Mouse (Mus musculus) hindbrain, embryonic 10.5 days (tissue): ENCODE measurements around the gene Hc. TPM values are rescaled to one million over a fixed set of nuclear protein-coding genes. Genes with fewer than 3 reads are reported as not detected.

Experiments
- DNase-seq: peaks from one replicate; pipeline ENCODE4 v3.0.0-alpha.2; 2017; ENCODE audit warnings: low spot score
- H3K27ac ChIP-seq: fragments of 300-500 bp; sonication (generic); 2 replicates; pipeline ENCODE4 v1.5.1; 2016; ENCODE audit warnings: mild to moderate bottlenecking, moderate library complexity
- H3K27me3 ChIP-seq: fragments of 300-500 bp; sonication (generic); 2 replicates; pipeline ENCODE4 v1.6.1; 2016; ENCODE audit warnings: mild to moderate bottlenecking; ENCODE audit not compliant: poor library complexity, insufficient read depth, severe bottlenecking
- H3K36me3 ChIP-seq: fragments of 300-500 bp; sonication (generic); 2 replicates; pipeline ENCODE4 v1.6.1; 2016; ENCODE audit warnings: mild to moderate bottlenecking, moderate library complexity
- H3K4me1 ChIP-seq: fragments of 300-500 bp; sonication (generic); replicated peaks from 2 replicates; pipeline ENCODE4 v1.6.1; 2016; ENCODE audit warnings: mild to moderate bottlenecking
- H3K4me3 ChIP-seq: fragments of 300-500 bp; sonication (generic); 2 replicates; pipeline ENCODE4 v1.5.1; 2016; ENCODE audit warnings: mild to moderate bottlenecking, moderate library complexity
- H3K9me3 ChIP-seq: fragments of 300-500 bp; sonication (generic); 2 replicates; pipeline ENCODE4 v1.6.1; 2016; ENCODE audit warnings: mild to moderate bottlenecking, moderate library complexity
- WGBS: fragments of 180-500 bp; shearing (Covaris S2); methylation state at CpG from one replicate; pipeline ENCODE4 v1.1.7; 2016; 5-methylcytosine and 5-hydroxymethylcytosine counted together
- polyA plus RNA-seq: library from polyadenylated mRNA; unstranded; fragments of >200 nt; fragmentation: Nextera tagmentation; extraction: Ambion mirVana; gene quantifications from 2 replicates; pipeline ENCODE4 v1.2.1, GENCODE M21; 2016

The Hc gene
- polyA plus RNA-seq, 1 experiment from 2014 or later = 0.44 TPM

GRCm38 (mm10) chr2:34984885-34985284 lies 76.4 kb downstream of the Hc start:
- Histone ChIP-seq H3K9me3 (no peaks in the 10 kb centered on the region), H3K36me3 (no peaks in the 10 kb centered on the region), H3K4me3 (no peak overlapping the region), H3K27me3 (no peaks in the 10 kb centered on the region), H3K4me1 (peaks cover 19% of the 10 kb centered on the region), H3K27ac (no peak overlapping the region)
- no peak for DNase-seq
- WGBS = 86% methylated on average over 8 of the region's 8 CpGs

GRCm38 (mm10) chr2:34982906-34983698 lies 78.1 kb downstream of the Hc start:
- H3K27me3 ChIP-seq = no peaks in the 10 kb centered on the region
- peaks cover 19% of the 10 kb centered on the region for H3K4me1 ChIP-seq
- H3K27ac ChIP-seq = peak overlapping the region; percentile 78
- H3K36me3 ChIP-seq = no peaks in the 10 kb centered on the region
- peak; percentile 51 for DNase-seq
- 58% methylated on average over 11 of the region's 11 CpGs for WGBS
- no peak overlapping the region for H3K4me3 ChIP-seq
- no peaks in the 10 kb centered on the region for H3K9me3 ChIP-seq

GRCm38 (mm10) chr2:34982096-34982724 lies 79.0 kb downstream of the Hc start:
- peaks cover 19% of the 10 kb centered on the region for H3K4me1 ChIP-seq
- peak overlapping the region; percentile 78 for H3K27ac ChIP-seq
- DNase-seq = peak; percentile 8
- no peaks in the 10 kb centered on the region for H3K27me3 ChIP-seq
- no peaks in the 10 kb centered on the region for H3K9me3 ChIP-seq
- WGBS = 65% methylated on average over 14 of the region's 14 CpGs
- no peak overlapping the region for H3K4me3 ChIP-seq
- H3K36me3 ChIP-seq = no peaks in the 10 kb centered on the region

DNA sequence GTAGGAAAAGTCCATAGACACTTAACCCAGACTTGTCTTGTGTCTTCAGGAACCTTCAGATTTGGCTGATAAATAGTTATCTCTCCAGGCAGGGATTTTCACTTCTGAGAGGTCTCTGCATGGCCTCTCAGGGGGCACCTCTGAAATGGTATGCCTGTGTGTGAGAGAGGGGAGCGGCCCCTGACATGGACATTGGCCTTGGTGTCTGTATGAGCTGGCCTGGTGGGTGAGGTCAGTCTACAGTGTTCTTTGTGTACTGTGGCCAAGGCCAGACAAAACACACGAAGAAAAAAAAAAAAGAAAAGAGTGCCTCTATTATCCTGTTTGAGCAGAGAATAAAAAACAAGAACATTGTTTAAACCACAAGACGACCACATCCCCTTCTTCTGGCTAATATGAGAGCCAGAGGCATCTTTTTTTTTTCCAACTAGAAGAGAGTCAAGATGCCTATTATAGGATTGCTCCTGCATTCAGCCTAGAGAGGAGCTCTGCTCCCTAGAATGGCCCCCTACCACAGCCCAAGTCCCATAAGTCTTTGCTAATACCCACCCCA lies 81.7 kb downstream of the Hc start:
- Histone ChIP-seq H3K27me3 (no peaks in the 10 kb centered on the region), H3K27ac (no peak overlapping the region), H3K4me1 (peaks cover 19% of the 10 kb centered on the region), H3K9me3 (peaks cover 4% of the 10 kb centered on the region; the same call in 1 of the 2 replicates), H3K36me3 (no peaks in the 10 kb centered on the region), H3K4me3 (no peak overlapping the region)
- DNase-seq = no peak
- 74% methylated on average over 3 of the region's 3 CpGs for WGBS

DNA sequence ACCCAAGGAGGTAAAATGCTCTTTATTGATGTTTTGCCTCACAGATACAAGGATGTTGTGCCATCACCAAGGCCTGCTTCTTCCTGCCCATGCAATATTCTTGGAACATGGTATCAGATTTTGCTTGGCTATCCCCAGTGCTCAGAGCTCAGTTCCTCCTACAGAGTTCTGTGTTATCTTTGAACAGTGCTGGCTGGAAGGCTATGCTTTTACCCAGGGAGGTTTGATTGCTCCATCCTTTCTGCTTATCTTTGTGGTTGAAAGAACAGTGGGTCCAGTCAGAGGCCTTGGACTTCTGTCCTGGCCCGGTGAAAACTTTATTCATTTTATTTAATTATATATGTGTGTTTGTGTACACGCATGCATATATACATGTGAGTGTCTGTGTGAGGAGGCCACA lies 83.0 kb downstream of the Hc start:
- 94% methylated on average over 2 of the region's 2 CpGs for WGBS
- Histone ChIP-seq H3K4me1 (peaks cover 13% of the 10 kb centered on the region), H3K27me3 (no peaks in the 10 kb centered on the region), H3K36me3 (no peaks in the 10 kb centered on the region), H3K9me3 (peaks cover 4% of the 10 kb centered on the region; the same call in 1 of the 2 replicates), H3K27ac (no peak overlapping the region), H3K4me3 (no peak overlapping the region)
- no peak for DNase-seq

DNA sequence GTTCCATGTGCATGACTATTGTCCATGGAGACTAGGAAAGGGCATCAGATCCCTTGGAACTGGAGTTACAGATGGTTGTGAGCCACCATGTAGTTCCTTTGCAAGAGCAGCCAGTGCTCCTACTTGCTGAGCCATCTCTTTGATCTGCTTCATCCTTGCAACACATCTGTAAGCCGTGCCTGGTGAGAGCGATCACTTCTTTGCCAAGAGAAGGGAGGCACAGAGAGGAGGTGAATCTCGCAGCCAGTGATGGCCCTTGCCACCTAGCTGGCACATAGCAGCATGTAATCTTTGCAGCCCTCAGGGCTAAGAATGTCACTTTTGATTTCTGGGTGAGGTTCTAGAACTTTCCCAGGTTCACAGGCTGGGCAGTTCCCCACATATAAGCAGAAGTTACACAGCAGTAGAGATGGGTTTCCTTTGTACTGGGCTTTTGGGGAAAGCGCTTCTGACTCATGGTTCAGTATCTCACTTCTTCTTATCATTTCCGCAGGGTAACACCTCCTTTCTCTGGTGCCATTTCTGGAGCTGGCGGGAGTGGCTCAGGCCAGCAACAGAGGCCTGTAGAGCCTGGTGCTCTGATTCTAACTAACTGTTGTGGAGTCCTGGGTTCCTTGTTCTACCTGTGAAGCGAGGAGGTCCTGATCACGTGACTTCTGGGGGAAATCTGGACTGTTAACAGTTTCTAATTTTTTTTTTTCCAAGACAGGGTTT lies 84.1 kb downstream of the Hc start:
- Histone ChIP-seq H3K4me3 (no peak overlapping the region), H3K36me3 (no peaks in the 10 kb centered on the region), H3K4me1 (peaks cover 2% of the 10 kb centered on the region), H3K27me3 (no peaks in the 10 kb centered on the region), H3K27ac (no peak overlapping the region), H3K9me3 (peaks cover 4% of the 10 kb centered on the region; the same call in 1 of the 2 replicates)
- 89% methylated on average over 8 of the region's 8 CpGs for WGBS
- no peak for DNase-seq

DNA sequence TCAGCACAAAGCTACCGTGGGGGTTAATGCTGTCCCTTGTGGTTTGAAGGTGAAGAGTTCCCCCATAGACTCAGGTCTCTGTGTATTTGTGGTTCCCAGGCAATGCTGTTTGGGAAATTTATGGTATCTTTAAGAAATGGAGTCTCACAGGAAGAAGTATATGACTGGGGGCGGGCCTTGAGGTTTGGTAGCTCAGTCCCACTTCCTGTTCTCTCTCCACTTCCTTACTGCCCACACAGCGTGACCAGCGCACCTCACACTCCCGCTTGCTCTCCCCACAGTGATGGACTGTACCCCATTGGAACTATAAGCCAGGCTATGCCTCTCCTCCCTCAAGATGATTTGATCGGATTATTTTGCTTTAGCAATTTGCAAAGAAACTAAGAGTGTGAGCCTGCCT lies 84.8 kb downstream of the Hc start:
- Histone ChIP-seq H3K27ac (no peak overlapping the region), H3K4me3 (no peak overlapping the region), H3K9me3 (peaks cover 4% of the 10 kb centered on the region; the same call in 1 of the 2 replicates), H3K4me1 (no peaks in the 10 kb centered on the region), H3K27me3 (no peaks in the 10 kb centered on the region), H3K36me3 (no peaks in the 10 kb centered on the region)
- 89% methylated on average over 6 of the region's 6 CpGs for WGBS
- no peak for DNase-seq

GRCm38 (mm10) chr2:34973087-34973486 lies 88.2 kb downstream of the Hc start:
- no peak for DNase-seq
- Histone ChIP-seq H3K27me3 (no peaks in the 10 kb centered on the region), H3K4me3 (no peak overlapping the region), H3K4me1 (no peaks in the 10 kb centered on the region), H3K36me3 (no peaks in the 10 kb centered on the region), H3K9me3 (peaks cover 4% of the 10 kb centered on the region; the same call in 1 of the 2 replicates), H3K27ac (no peak overlapping the region)
- 88% methylated on average over 8 of the region's 8 CpGs for WGBS

DNA sequence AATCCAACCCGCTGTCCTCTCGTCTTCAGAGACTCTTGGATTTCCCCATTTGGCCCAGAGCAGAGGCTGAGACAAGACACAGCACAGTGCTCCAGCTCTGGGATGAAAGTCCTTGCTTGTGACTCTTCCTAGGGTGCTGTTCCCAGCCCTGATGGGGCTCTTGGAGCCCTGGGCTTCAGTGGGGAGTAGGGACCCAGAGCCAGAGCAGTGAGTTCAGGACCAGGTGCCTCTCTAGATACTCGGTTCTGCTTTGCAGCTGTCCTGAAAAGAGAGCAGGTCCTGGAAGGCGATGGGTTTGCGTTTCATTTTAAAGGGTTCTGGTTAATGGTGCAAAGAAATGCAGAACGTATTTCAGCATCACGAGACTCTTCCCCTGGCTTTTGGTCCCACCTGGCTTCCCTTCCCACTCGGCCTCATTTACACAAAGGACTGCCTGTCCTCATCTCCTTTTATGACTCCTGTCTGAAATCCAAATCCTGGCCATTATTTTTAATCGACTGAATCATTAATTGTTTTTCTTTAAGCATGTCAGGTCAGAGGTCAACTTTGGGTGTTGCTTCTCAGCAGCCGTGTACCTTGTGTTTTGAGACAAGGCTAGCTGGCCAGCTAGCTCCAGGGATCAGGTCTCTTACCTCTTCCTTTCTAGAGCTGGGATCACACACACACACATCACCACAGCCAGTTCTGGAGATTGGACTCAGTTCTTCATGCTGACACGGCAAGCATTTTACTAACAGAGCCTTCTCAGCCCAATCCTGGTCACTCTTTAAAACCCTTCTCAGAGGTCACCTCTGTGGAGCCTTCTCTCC lies 90.0 kb downstream of the Hc start:
- H3K4me1 ChIP-seq = no peaks in the 10 kb centered on the region
- WGBS = 70% methylated on average over 11 of the region's 11 CpGs
- H3K4me3 ChIP-seq = no peak overlapping the region
- no peaks in the 10 kb centered on the region for H3K36me3 ChIP-seq
- DNase-seq = no peak
- peaks cover 4% of the 10 kb centered on the region; the same call in 1 of the 2 replicates for H3K9me3 ChIP-seq
- no peaks in the 10 kb centered on the region for H3K27me3 ChIP-seq
- H3K27ac ChIP-seq = no peak overlapping the region

GRCm38 (mm10) chr2:34970092-34970750 lies 91.0 kb downstream of the Hc start:
- no peaks in the 10 kb centered on the region for H3K27me3 ChIP-seq
- no peak overlapping the region for H3K4me3 ChIP-seq
- no peak overlapping the region for H3K27ac ChIP-seq
- DNase-seq = peak; percentile 80
- H3K36me3 ChIP-seq = no peaks in the 10 kb centered on the region
- peaks cover 9% of the 10 kb centered on the region for H3K4me1 ChIP-seq
- 39% methylated on average over 9 of the region's 9 CpGs for WGBS
- peaks cover 4% of the 10 kb centered on the region; the same call in 1 of the 2 replicates for H3K9me3 ChIP-seq

DNA sequence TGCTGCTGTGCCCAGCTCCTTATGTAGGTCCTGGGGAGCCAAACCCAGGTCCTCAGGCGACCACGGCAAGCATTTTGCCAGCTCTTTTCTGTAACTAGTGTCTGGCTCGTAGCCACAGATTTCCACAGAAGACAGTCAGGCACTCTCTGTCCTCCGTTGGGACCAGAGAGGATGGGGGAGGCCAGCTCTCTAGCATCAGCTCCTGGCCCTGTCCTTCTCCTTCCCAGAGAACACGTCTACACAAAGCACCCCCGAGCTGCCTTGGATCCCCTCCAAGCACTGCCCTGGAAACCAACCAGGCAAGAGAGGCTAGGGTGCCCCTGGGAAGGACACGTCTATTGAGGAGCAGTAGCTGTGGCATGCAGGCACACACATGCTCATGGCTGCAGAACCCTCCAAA lies 92.1 kb downstream of the Hc start:
- no peak for DNase-seq
- no peak overlapping the region for H3K4me3 ChIP-seq
- no peaks in the 10 kb centered on the region for H3K36me3 ChIP-seq
- H3K27ac ChIP-seq = no peak overlapping the region
- H3K27me3 ChIP-seq = no peaks in the 10 kb centered on the region
- H3K4me1 ChIP-seq = peaks cover 15% of the 10 kb centered on the region
- WGBS = 80% methylated on average over 7 of the region's 7 CpGs
- no peaks in the 10 kb centered on the region for H3K9me3 ChIP-seq
